Comparison of ENCODE assay signal across 7 mouse cellular contexts in genomic region chr10:76032402-76033118, GRCm38 (mm10). TPM values are rescaled to one million over a fixed set of nuclear protein-coding genes. Genes with fewer than 3 reads are reported as not detected.
DNase-seq lines count a peak whose midpoint lies in the region; ATAC-seq lines count a peak whose summit lies in the region.

Gene Zfp280b, plus strand, starts transcription at chr10:76032650.

- peak; percentile 99 for ATAC-seq in intestine, embryonic 16.5 days
- peak; percentile 99 for ATAC-seq in midbrain, embryonic 11.5 days (ENCODE audit: low FRiP score)

- H3K27me3 ChIP-seq in intestine, embryonic 16.5 days (replicated peaks; ENCODE audit: control insufficient read depth, insufficient read depth, low read length), result no peaks in the 10 kb centered on the region
- H3K27me3 ChIP-seq in midbrain, embryonic 11.5 days (ENCODE audit: control insufficient read depth, insufficient read depth, low read length), result no peaks in the 10 kb centered on the region

- peak within 1 kb of the TSS; percentile 92 for H3K4me3 ChIP-seq in intestine, embryonic 16.5 days (ENCODE audit: low read length)
- H3K4me3 ChIP-seq in midbrain, embryonic 11.5 days (ENCODE audit: low read depth, low read length), result peak within 1 kb of the TSS; percentile 60

- H3K4me1 ChIP-seq in intestine, embryonic 16.5 days (ENCODE audit: control insufficient read depth, insufficient read depth, low read length), result peaks cover 6% of the 10 kb centered on the region
- peaks cover 6% of the 10 kb centered on the region for H3K4me1 ChIP-seq in midbrain, embryonic 11.5 days (ENCODE audit: control insufficient read depth, insufficient read depth, low read length)

- intact Hi-C loops in left cerebral cortex, postnatal 36 days (cut with DNase I), result no loop called here

- H3K36me3 ChIP-seq in intestine, embryonic 16.5 days (ENCODE audit: control insufficient read depth, insufficient read depth, low read length), result no peaks in the 10 kb centered on the region
- peaks cover 5% of the 10 kb centered on the region; the same call in 1 of the 2 replicates for H3K36me3 ChIP-seq in midbrain, embryonic 11.5 days (ENCODE audit: control insufficient read depth, insufficient read depth, low read length)

- H3K27ac ChIP-seq in intestine, embryonic 16.5 days (ENCODE audit: low read length), result peak within 1 kb of the TSS; percentile 72
- peak within 1 kb of the TSS; percentile 50 for H3K27ac ChIP-seq in midbrain, embryonic 11.5 days (ENCODE audit: low read depth, low read length)

- no peaks in the 10 kb centered on the region for H3K9me3 ChIP-seq in intestine, embryonic 16.5 days (ENCODE audit: control insufficient read depth, low read length)
- H3K9me3 ChIP-seq in midbrain, embryonic 11.5 days (ENCODE audit: control insufficient read depth, low read length), result no peaks in the 10 kb centered on the region

- peak; percentile 96 for DNase-seq in adrenal gland, adult 2 months
- peak; percentile 94 for DNase-seq in embryo, embryonic 11.5 days (ENCODE audit: low read depth, low spot score)
- DNase-seq in gastrocnemius, postnatal 4 days (ENCODE audit: low spot score in 2 of 2), result peak; percentile 90 to 95
- DNase-seq in left cerebral cortex, postnatal 36 days (ENCODE audit: low spot score in 2 of 2), result peak; percentile 93 to 94
- peak; percentile 99 for DNase-seq in midbrain, embryonic 11.5 days (ENCODE audit: low spot score, missing footprints)
- DNase-seq in skeletal muscle tissue, adult 2 months (ENCODE audit: low read depth, low spot score), result peak; percentile 91

- WGBS in intestine, embryonic 16.5 days, result under 1% methylated on average over 57 of the region's 58 CpGs
- under 1% methylated on average over 54 of the region's 58 CpGs for WGBS in midbrain, embryonic 11.5 days

- H3K9ac ChIP-seq in intestine, embryonic 16.5 days (ENCODE audit: low read depth, low read length), result peak within 1 kb of the TSS; percentile 96
- H3K9ac ChIP-seq in midbrain, embryonic 11.5 days (ENCODE audit: low read length), result peak within 1 kb of the TSS; percentile 97

- peak within 1 kb of the TSS; percentile 83 for H3K4me2 ChIP-seq in intestine, embryonic 16.5 days (ENCODE audit: low read depth, low read length)
- peak within 1 kb of the TSS; percentile 73 for H3K4me2 ChIP-seq in midbrain, embryonic 11.5 days

RNA-seq across cellular contexts. Expression of gene Zfp280b, which starts in this region (rescaled TPM):
- total RNA-seq in adrenal gland, adult 2 months (2021), result 1 to 10 TPM; 5.8 to 9.9 TPM
- polyA plus RNA-seq in adrenal gland, adult 2 months (2012; rRNA removed), result 3.5 and 3.8 TPM in 2 replicates
- total RNA-seq in gastrocnemius, postnatal 4 days (2021), result 10 to 100 TPM; 14.6 to 14.7 TPM
- polyA plus RNA-seq in intestine, embryonic 16.5 days (2015; fragmentation: Nextera tagmentation; extraction: Ambion mirVana), result 16.4 and 16.6 TPM in 2 replicates
- total RNA-seq in left cerebral cortex, postnatal 36 days (2021), result 10 to 100 TPM; 14.6 TPM
- 33.2 and 34.3 TPM in 2 replicates for polyA plus RNA-seq in midbrain, embryonic 11.5 days (2014; fragmentation: Nextera tagmentation; extraction: Ambion mirVana)

Comparison
In these comparisons a context has a peak if more than half of its experiments do, and no peak if none do; other contexts are left out.
1. Peak in every context shown above with its lines: DNase-seq, ATAC-seq, H3K4me3 ChIP-seq and H3K27ac ChIP-seq.